9 mouse cellular contexts compared by ENCODE assay signal in the genomic region with DNA sequence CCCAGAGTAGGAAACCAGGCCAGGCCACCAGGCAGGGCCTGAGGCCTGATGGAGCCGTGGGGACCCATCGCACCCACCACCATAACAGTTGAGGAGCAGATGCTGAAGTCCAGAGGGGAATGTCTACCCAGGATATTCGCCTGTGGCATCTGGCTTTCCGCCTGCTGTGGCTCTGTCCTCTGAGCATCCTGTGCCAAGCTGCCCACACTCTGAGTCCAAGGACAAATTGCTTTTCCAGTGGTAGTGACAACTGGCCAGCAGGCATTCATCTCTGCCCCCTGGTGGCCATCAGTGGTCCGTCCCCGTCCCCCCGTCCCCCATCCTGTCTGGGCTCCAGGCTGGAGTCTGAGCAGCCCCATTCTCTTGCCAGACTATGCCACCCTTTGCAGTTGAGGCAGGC. TPM values are rescaled to one million over a fixed set of nuclear protein-coding genes. Genes with fewer than 3 reads are reported as not detected.
A peak's percentile ranks its signal among the peaks of the same experiment; 100 is the strongest.
DNase-seq lines count a peak whose midpoint lies in the region; ATAC-seq and TF ChIP-seq lines count a peak whose summit lies in the region.
"Had no signal": no experiment of that assay in that cellular context is flagged by ENCODE, and none has a peak within 500 bp of the region (broad histone marks: within the 10 kb centered on the region; RNA-seq: fewer than 3 reads in every experiment).

No protein-coding gene starts in this region.

- WGBS in kidney, embryonic 16.5 days = 55% methylated on average over 7 of the region's 7 CpGs

- H3K9me3 ChIP-seq in kidney, embryonic 16.5 days (ENCODE audit: low read length) = no peaks in the 10 kb centered on the region
- no peaks in the 10 kb centered on the region for H3K9me3 ChIP-seq in ES-Bruce4 (replicated peaks; ENCODE audit: control insufficient read depth, insufficient read depth, low read length, poor library complexity, severe bottlenecking)
- H3K9me3 ChIP-seq: liver, embryonic 13.5 days had no signal

- H3K4me2 ChIP-seq in kidney, embryonic 16.5 days (replicated peaks; ENCODE audit: low read depth, low read length) = no peak overlapping the region
- H3K4me2 ChIP-seq: liver, embryonic 13.5 days had no signal

- H3K27ac ChIP-seq in kidney, embryonic 16.5 days (ENCODE audit: low read length) = no peak overlapping the region
- no peak overlapping the region for H3K27ac ChIP-seq in ES-Bruce4 (ENCODE audit: insufficient read depth, low read length)
- H3K27ac ChIP-seq: liver, embryonic 13.5 days had no signal

- TF ChIP-seq EP300 in ES-Bruce4 (IDR thresholded peaks at IDR 0.05; ENCODE audit: insufficient read depth, low read depth, low read length) = no peak

- H3K36me3 ChIP-seq in kidney, embryonic 16.5 days (ENCODE audit: insufficient read depth, low read length) = peaks cover 27% of the 10 kb centered on the region
- no peaks in the 10 kb centered on the region for H3K36me3 ChIP-seq in ES-Bruce4 (ENCODE audit: control insufficient read depth, insufficient read depth, low read length, poor library complexity, severe bottlenecking)

- no peak overlapping the region for H3K9ac ChIP-seq in kidney, embryonic 16.5 days (replicated peaks; ENCODE audit: low read length)
- H3K9ac ChIP-seq in ES-Bruce4 (ENCODE audit: low read depth, poor library complexity, severe bottlenecking) = no peak overlapping the region
- H3K9ac ChIP-seq: liver, embryonic 13.5 days had no signal

- intact Hi-C loops in gastrocnemius, postnatal 36 days (cut with DNase I) = loop anchor here (1.0 to 5.0 kb wide), 2 partner anchors 38 to 108 kb away; no protein-coding TSS in a partner anchor

- H3K27me3 ChIP-seq in kidney, embryonic 16.5 days (ENCODE audit: insufficient read depth, low read length) = no peaks in the 10 kb centered on the region
- H3K27me3 ChIP-seq in ES-Bruce4 (ENCODE audit: control insufficient read depth, insufficient read depth, low read length, poor library complexity, severe bottlenecking) = no peaks in the 10 kb centered on the region
- H3K27me3 ChIP-seq: liver, embryonic 13.5 days had no signal

- no peak overlapping the region for H3K4me3 ChIP-seq in kidney, embryonic 16.5 days (ENCODE audit: low read length)
- no peak overlapping the region for H3K4me3 ChIP-seq in ES-Bruce4 (ENCODE audit: low read depth, low read length)
- H3K4me3 ChIP-seq: liver, embryonic 13.5 days had no signal

- peaks cover 41% of the 10 kb centered on the region for H3K4me1 ChIP-seq in kidney, embryonic 16.5 days (ENCODE audit: insufficient read depth, low read length)
- no peaks in the 10 kb centered on the region for H3K4me1 ChIP-seq in ES-Bruce4 (ENCODE audit: control insufficient read depth, insufficient read depth, low read length)
- H3K4me1 ChIP-seq: liver, embryonic 13.5 days had no signal

- DNase-seq in kidney, adult 11 months = peak; percentile 81
- DNase-seq in cerebellum, adult 9-11 months = peak; percentile 27
- DNase-seq in gastrocnemius, postnatal 36 days = peak; percentile 61 to 74
- DNase-seq in layer of hippocampus, adult 9-11 months = peak; percentile 59
- peak; percentile 49 for DNase-seq in mesoderm, embryonic 11.5 days (ENCODE audit: low read depth, low spot score)
- peak; percentile 46 for DNase-seq in thymus, postnatal 25 days
- DNase-seq: liver, embryonic 13.5 days had no signal

- ATAC-seq in kidney, embryonic 16.5 days (ENCODE audit: low FRiP score, low TSS enrichment) = no peak

- TF ChIP-seq POLR2A in ES-Bruce4 (IDR thresholded peaks at IDR 0.05; ENCODE audit: insufficient read depth, low read length) = no peak

- TF ChIP-seq CTCF in ES-Bruce4 (IDR thresholded peaks at IDR 0.05; ENCODE audit: low read depth, low read length) = peak; percentile 89

RNA-seq across cellular contexts. Expression of gene Vill, which starts 23.0 kb away (rescaled TPM):
- 53.7 and 56.3 TPM in 2 replicates for polyA plus RNA-seq in kidney, embryonic 16.5 days (2015; fragmentation: Nextera tagmentation; extraction: Ambion mirVana)
- polyA plus RNA-seq in ES-Bruce4 (2011; ENCODE audit: insufficient read depth, insufficient read length, low read depth, missing spikeins) = 37.0 and 40.0 TPM in 2 replicates
- total RNA-seq in gastrocnemius, postnatal 36 days (2021) = under 1 TPM; 0.18 to 0.81 TPM

Comparison
In these comparisons a context has a peak if more than half of its experiments do, and no peak if none do; other contexts are left out.
1. DNase-seq: peak in every context shown above with its lines; median percentile 81 in kidney, adult 11 months; 68 in gastrocnemius, postnatal 36 days; 59 in layer of hippocampus, adult 9-11 months; 49 in mesoderm, embryonic 11.5 days; 46 in thymus, postnatal 25 days; 27 in cerebellum, adult 9-11 months.